Mouse (Mus musculus): ENCODE data around the gene Hist1h2an. TPM values are rescaled to one million over a fixed set of nuclear protein-coding genes. Genes with fewer than 3 reads are reported as not detected.
"Not testable (repeated sequence)": the region's sequence is repeated elsewhere in the genome, so short reads cannot be mapped to it uniquely, and the experiment has no call there.

Hist1h2an gene
- total and polyA plus RNA-seq, 3 experiments = 8.6 to 1,740 (median 1,204) TPM

DNA sequence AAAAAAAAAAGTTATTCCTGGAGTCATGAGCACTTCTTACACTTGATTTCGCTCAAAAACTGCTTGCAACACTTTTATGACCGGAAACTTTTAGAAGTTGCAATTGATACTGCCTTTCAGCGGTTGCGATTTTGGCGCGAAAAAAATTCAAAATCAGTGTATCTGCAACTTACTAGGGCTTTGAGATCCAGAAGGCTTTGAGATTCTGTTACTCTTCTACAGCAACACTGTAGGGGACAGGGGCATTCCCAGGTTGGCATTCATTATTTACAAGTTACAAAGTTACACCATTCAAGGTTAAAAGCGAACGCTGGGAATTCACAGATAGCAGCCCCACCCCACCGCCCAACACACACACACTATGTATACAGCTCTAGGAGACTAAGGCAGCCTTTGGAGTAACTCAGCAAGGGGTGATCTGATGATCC lies 3.3 kb downstream of the Hist1h2an start:
- peak overlapping the region; percentile 8 to 36 for H3K4me3 ChIP-seq (ENCODE audit: control insufficient read depth in 1 of 2, insufficient read depth in 1 of 2, low read depth in 2 of 2, low read length in 2 of 2)
- H3K4me1 ChIP-seq (ENCODE audit: control insufficient read depth in 1 of 2, insufficient read depth in 2 of 2, low read length in 2 of 2) = no peaks in the 10 kb centered on the region
- no peaks in the 10 kb centered on the region for H3K27me3 ChIP-seq (ENCODE audit: control insufficient read depth in 1 of 2, insufficient read depth in 2 of 2, low read length in 2 of 2)
- H3K9me3 ChIP-seq (replicated peaks; ENCODE audit: insufficient read depth, low read length) = no peaks in the 10 kb centered on the region
- peaks cover 0 to 31% of the 10 kb centered on the region in 2 experiments; a peak in 2 of 4 replicates for H3K36me3 ChIP-seq (ENCODE audit: control insufficient read depth in 1 of 2, insufficient read depth in 2 of 2, low read length in 2 of 2)
- peaks cover 8% of the 10 kb centered on the region; the same call in 1 of the 2 replicates for H3K79me2 ChIP-seq (ENCODE audit: control insufficient read depth, insufficient read depth, low read length, poor library complexity)
- H3K9ac ChIP-seq (ENCODE audit: control insufficient read depth, low read depth, low read length, poor library complexity, severe bottlenecking) = peak overlapping the region; percentile 65
- DNase-seq (ENCODE audit: low read depth, low spot score) = peak; percentile 84
- peak overlapping the region; percentile 93 for H3K27ac ChIP-seq (ENCODE audit: control insufficient read depth, low read depth, low read length)
- TF ChIP-seq MAZ (IDR thresholded peaks at IDR 0.05; ENCODE audit: low read depth, low read length) (no peak), RAD21 (IDR thresholded peaks at IDR 0.05; ENCODE audit: low read depth, low read length) (no peak), MXI1 (IDR thresholded peaks at IDR 0.05; ENCODE audit: low read depth, low read length) (no peak), ETS1 (IDR thresholded peaks at IDR 0.05; ENCODE audit: low read depth, low read length) (no peak), JUND (IDR thresholded peaks at IDR 0.05; ENCODE audit: low read depth, low read length) (no peak), ZKSCAN1 (IDR thresholded peaks at IDR 0.05; ENCODE audit: low read depth, low read length) (no peak), GATA1 (IDR thresholded peaks at IDR 0.05; ENCODE audit: low read depth, low read length) (no peak)

DNA sequence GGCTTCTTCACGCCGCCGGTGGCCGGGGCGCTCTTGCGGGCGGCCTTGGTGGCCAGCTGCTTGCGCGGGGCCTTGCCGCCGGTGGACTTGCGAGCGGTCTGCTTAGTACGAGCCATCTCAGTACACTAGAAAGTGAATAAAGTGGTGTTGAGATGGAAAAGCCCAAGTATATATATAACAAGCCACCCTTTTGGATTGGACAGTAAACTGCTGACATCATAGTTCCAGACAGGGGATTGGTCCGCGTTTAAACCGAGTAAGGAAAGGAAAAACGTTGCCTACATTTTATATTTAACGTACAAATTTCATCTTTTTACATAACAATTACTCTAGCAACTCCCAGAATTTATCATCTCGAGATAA lies 3.8 kb downstream of the Hist1h2an start, which contains the start of gene Hist1h3i:
Gene Hist1h3i (minus strand): TSS at position 116 of the 363 bp plus-strand sequence.
- Histone ChIP-seq H3K27me3 (ENCODE audit: control insufficient read depth in 1 of 2, insufficient read depth in 2 of 2, low read length in 2 of 2) (no peaks in the 10 kb centered on the region), H3K27ac (ENCODE audit: control insufficient read depth, low read depth, low read length) (peak within 1 kb of the TSS; percentile 93), H3K4me3 (ENCODE audit: control insufficient read depth in 1 of 2, insufficient read depth in 1 of 2, low read depth in 2 of 2, low read length in 2 of 2) (peak within 1 kb of the TSS; percentile 36 to 44), H3K4me1 (ENCODE audit: control insufficient read depth in 1 of 2, insufficient read depth in 2 of 2, low read length in 2 of 2) (no peaks in the 10 kb centered on the region), H3K9me3 (replicated peaks; ENCODE audit: insufficient read depth, low read length) (no peaks in the 10 kb centered on the region), H3K79me2 (ENCODE audit: control insufficient read depth, insufficient read depth, low read length, poor library complexity) (peaks cover 8% of the 10 kb centered on the region; the same call in 1 of the 2 replicates), H3K36me3 (ENCODE audit: control insufficient read depth in 1 of 2, insufficient read depth in 2 of 2, low read length in 2 of 2) (peaks cover 0 to 28% of the 10 kb centered on the region in 2 experiments; a peak in 2 of 4 replicates), H3K9ac (ENCODE audit: control insufficient read depth, low read depth, low read length, poor library complexity, severe bottlenecking) (peak within 1 kb of the TSS; percentile 75)
- DNase-seq (ENCODE audit: low read depth, low spot score) = peak; percentile 94
- TF ChIP-seq POLR2A (IDR thresholded peaks at IDR 0.05; ENCODE audit: control insufficient read depth in 1 of 2, insufficient read depth in 1 of 2, low read depth in 1 of 2, low read length in 2 of 2, poor library complexity in 1 of 2) = peak in 1 of 2 experiments; percentile 96; a peak in 1 of 4 replicates
- TF ChIP-seq POLR2AphosphoS5 (IDR thresholded peaks at IDR 0.05; ENCODE audit: borderline replicate concordance, low read depth, low read length) = peak; percentile 96; the same call in 1 of the 2 replicates
- no peak for TF ChIP-seq RAD21 (IDR thresholded peaks at IDR 0.05; ENCODE audit: low read depth, low read length)

DNA sequence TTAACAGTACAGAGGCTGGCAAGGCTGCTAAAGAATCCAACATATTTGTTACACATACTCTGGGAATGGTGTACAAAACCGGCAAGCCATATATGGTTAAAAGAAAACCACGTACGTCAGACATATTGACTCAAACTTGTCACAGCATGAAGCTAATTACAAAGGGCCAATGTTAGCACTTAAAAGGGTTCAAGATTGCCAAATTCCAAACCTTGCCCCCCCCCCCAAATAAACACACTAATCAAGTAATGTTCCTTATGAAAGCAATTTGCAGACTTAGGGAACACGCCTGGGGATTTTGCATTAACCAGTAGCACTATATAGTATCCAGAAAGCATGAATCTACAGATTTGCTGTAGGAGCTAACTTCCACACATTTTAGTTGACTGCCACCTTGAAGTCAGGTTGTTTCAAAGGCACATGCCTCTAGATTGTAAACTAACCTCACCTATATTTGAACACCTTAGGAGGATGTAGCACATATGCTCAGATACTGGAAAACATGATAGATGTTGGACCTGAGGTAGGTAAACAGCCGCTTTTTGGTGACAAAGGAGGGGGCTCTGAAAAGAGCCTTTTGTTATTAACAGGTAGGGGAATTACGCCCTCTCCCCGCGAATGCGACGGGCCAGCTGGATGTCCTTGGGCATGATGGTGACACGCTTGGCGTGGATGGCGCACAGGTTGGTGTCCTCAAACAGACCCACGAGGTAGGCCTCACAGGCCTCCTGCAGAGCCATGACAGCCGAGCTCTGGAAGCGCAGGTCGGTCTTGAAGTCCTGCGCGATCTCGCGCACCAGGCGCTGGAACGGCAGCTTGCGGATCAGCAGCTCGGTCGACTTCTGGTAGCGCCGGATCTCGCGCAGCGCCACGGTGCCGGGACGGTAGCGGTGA lies 4.4 kb downstream of the Hist1h2an start:
- not testable (repeated sequence) for H3K79me2 ChIP-seq (ENCODE audit: control insufficient read depth, insufficient read depth, low read length, poor library complexity); H3K9me3 ChIP-seq (replicated peaks; ENCODE audit: insufficient read depth, low read length); H3K27me3 ChIP-seq (ENCODE audit: control insufficient read depth in 1 of 2, insufficient read depth in 2 of 2, low read length in 2 of 2); H3K4me1 ChIP-seq (ENCODE audit: control insufficient read depth in 1 of 2, insufficient read depth in 2 of 2, low read length in 2 of 2)
- Histone ChIP-seq H3K36me3 (ENCODE audit: control insufficient read depth in 1 of 2, insufficient read depth in 2 of 2, low read length in 2 of 2) (peaks cover 0 to 28% of the 10 kb centered on the region in 2 experiments; a peak in 2 of 4 replicates), H3K27ac (ENCODE audit: control insufficient read depth, low read depth, low read length) (peak overlapping the region; percentile 93), H3K9ac (ENCODE audit: control insufficient read depth, low read depth, low read length, poor library complexity, severe bottlenecking) (peak overlapping the region; percentile 75), H3K4me3 (ENCODE audit: control insufficient read depth in 1 of 2, insufficient read depth in 1 of 2, low read depth in 2 of 2, low read length in 2 of 2) (peak overlapping the region in 1 of 2 experiments; percentile 44; a peak in 2 of 4 replicates)
- peak; percentile 93 for DNase-seq (ENCODE audit: low read depth, low spot score)
- TF ChIP-seq POLR2AphosphoS5 (IDR thresholded peaks at IDR 0.05; ENCODE audit: borderline replicate concordance, low read depth, low read length) (peak; percentile 93; the same call in 1 of the 2 replicates), POLR2A (IDR thresholded peaks at IDR 0.05; ENCODE audit: control insufficient read depth in 1 of 2, insufficient read depth in 1 of 2, low read depth in 1 of 2, low read length in 2 of 2, poor library complexity in 1 of 2) (peak in 1 of 2 experiments; percentile 98; a peak in 2 of 4 replicates)
